Mouse (Mus musculus) heart, embryonic 16.5 days (tissue): Measurements from ENCODE around the gene Gm5799. TPM values are rescaled to one million over a fixed set of nuclear protein-coding genes. Genes with fewer than 3 reads are reported as not detected.

Experiments used
- polyA plus RNA-seq: library from polyadenylated mRNA; unstranded; fragments of >200 nt; fragmentation: Nextera tagmentation; extraction: Ambion mirVana; gene quantifications from 2 replicates; pipeline ENCODE4 v1.2.1, GENCODE M21; 2015

Gene Gm5799
- polyA plus RNA-seq, 1 experiment from 2014 or later: not detected

Other genes starting within 250 kb of the Gm5799 start
- gene Gm8127, start 249.7 kb upstream of the Gm5799 start, polyA plus RNA-seq: not detected in 2 replicates
- not detected in 2 replicates for gene 1700001F09Rik, start 195.8 kb upstream of the Gm5799 start, polyA plus RNA-seq
- not detected in 2 replicates for gene Gm8138, start 127.2 kb upstream of the Gm5799 start, polyA plus RNA-seq
- not detected in 2 replicates for gene Gm17654, start 35.6 kb downstream of the Gm5799 start, polyA plus RNA-seq
- not detected in 2 replicates for gene Gm10375, start 64.4 kb downstream of the Gm5799 start, polyA plus RNA-seq
- gene Gm8165, start 133.6 kb downstream of the Gm5799 start, polyA plus RNA-seq: not detected in 2 replicates
- gene Gm7324, start 154.3 kb downstream of the Gm5799 start, polyA plus RNA-seq: 0.92 TPM in 1 of 2 replicates, not detected in the other
- gene Gm16506, start 183.9 kb downstream of the Gm5799 start, polyA plus RNA-seq: not detected in 2 replicates
- gene Gm6526, start 204.3 kb downstream of the Gm5799 start, polyA plus RNA-seq: not detected in 2 replicates
- not detected in 2 replicates for gene Gm8180, start 241.2 kb downstream of the Gm5799 start, polyA plus RNA-seq